Mouse (Mus musculus): ENCODE measurements around the gene Cnp.

DNA sequence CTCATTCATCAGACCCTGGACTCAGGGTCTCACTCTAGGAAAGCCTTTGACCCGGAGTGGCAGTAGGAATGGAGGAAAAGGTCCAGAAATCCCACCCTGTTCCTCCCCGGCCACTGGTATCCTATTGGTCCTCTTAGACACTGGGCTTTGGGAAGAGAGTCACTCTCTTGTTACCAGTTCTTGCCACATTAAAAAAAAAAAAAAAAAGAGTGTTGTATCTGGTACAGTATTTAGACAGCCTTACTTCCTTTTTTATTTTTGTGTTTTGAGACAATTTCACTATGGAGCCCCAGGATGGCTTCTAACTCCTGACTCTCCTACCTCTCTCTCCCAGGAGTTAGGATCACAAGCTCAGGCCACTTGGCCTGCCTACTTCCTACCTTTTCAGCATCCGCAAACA is 17.1 kb upstream of the Cnp start:
- TF ChIP-seq CTCF (IDR thresholded peaks at IDR 0.05; ENCODE audit: low read depth): no peak
- no peak for TF ChIP-seq EP300 (IDR thresholded peaks at IDR 0.05; ENCODE audit: low read depth)
